Mouse (Mus musculus) macrophage (primary cell): ENCODE data around the gene Krt79. TPM values are rescaled to one million over a fixed set of nuclear protein-coding genes. Genes with fewer than 3 reads are reported as not detected.

Source experiments
- H3K27ac ChIP-seq: fragments of 350-480 bp; formaldehyde crosslinking; 2 replicates; pipeline ENCODE4 v1.9.0; 2021
- H3K36me3 ChIP-seq: fragments of 350-480 bp; formaldehyde crosslinking; 2 replicates; pipeline ENCODE4 v1.9.0; 2021; ENCODE audit errors: inconsistent target
- H3K4me3 ChIP-seq: fragments of 350-480 bp; formaldehyde crosslinking; 2 replicates; pipeline ENCODE4 v1.9.0; 2021; ENCODE audit errors: inconsistent target
- H3K79me2 ChIP-seq: fragments of 350-480 bp; formaldehyde crosslinking; 2 replicates; pipeline ENCODE4 v1.9.0; 2021; ENCODE audit errors: inconsistent target
- WGBS: methylation state at CpG from one replicate; pipeline ENCODE4 v1.1.7; 2026; ENCODE audit warnings: inconsistent platforms; ENCODE audit not compliant: missing documents; 5-methylcytosine and 5-hydroxymethylcytosine counted together
- polyA plus RNA-seq: library from polyadenylated mRNA; stranded (reverse); fragments of 250-400 nt; gene quantifications from 3 replicates; pipeline ENCODE4 v1.2.4, GENCODE M21; 2018; ENCODE audit warnings: inconsistent platforms
- total RNA-seq, 78 experiments: library from RNA; depleted of rRNA; stranded (reverse); fragments of 250-400 nt; gene quantifications; 1 replicate in 9 of 78; 2 replicates in 24 of 78; 3 replicates in 43 of 78; 4 replicates in 2 of 78; pipeline ENCODE4 v1.2.4; 2018; ENCODE audit warnings: inconsistent platforms in 56 of 78

Krt79 gene
- total RNA-seq (2018; cell fraction: chromatin; rRNA removed) = not detected
- not detected for total RNA-seq (2018; cell fraction: cytosol; rRNA removed)
- not detected for total RNA-seq (2018; cell fraction: nucleus; rRNA removed)
- polyA plus RNA-seq = not detected in 3 replicates

DNA sequence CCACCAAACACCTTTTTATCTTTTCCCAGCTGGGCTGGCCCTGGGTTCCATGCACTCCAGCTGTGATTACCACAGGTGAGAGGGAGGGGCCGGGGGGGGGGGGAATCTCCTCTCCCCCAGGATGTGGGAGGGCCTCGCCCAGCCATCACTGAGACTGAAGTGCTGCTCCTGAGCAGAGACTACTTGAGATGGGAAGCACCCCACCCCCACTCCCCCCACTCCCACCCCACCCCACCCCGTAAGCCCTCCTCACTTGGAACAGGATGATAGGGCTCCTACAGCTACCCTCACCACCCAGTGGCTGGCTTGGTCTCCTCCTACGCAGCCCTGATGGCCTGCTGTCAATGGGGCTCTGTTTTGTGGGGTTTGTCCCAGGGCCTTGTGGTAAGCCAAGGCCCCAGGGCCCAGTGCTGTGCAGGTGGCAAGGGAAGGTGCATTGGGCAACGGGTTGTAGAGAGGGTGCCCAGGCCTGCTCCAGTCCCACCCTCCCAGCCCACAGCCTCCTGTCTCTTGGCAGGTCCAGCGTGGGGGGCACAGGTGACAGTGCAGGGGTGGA is at the start of gene Krt79:
TSS of gene Krt79 (minus strand) at position 51 of the 556 bp plus-strand sequence.
- H3K27ac ChIP-seq = no peak within 1 kb of the TSS
- H3K4me3 ChIP-seq = no peak within 1 kb of the TSS
- no peaks in the 10 kb centered on the region for H3K36me3 ChIP-seq
- no peaks in the 10 kb centered on the region for H3K79me2 ChIP-seq
- WGBS = 80% methylated on average over 6 of the region's 6 CpGs

DNA sequence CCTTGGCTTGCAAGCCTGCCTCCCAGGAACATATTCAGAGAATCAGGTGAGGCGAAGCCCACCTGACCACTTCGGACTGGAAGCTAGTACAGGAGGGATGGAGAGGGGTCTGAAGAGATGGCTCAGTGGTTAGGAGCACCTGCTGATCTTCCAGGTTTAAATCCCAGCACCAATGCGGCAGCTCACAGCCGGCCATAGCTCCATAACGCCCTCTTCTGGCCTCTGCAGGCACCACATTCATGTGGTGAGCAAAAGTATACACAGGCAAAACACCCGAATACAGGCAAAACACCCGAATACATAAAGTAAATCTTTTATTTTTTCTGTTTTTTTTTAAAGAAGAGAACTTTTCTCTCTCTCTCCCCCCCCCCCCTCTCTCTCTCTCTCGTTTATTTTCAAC is 48.6 kb upstream of the Krt79 start:
- Histone ChIP-seq H3K36me3 (no peaks in the 10 kb centered on the region), H3K79me2 (no peaks in the 10 kb centered on the region), H3K4me3 (no peak overlapping the region), H3K27ac (no peak overlapping the region)
- 76% methylated on average over 8 of the region's 8 CpGs for WGBS

DNA sequence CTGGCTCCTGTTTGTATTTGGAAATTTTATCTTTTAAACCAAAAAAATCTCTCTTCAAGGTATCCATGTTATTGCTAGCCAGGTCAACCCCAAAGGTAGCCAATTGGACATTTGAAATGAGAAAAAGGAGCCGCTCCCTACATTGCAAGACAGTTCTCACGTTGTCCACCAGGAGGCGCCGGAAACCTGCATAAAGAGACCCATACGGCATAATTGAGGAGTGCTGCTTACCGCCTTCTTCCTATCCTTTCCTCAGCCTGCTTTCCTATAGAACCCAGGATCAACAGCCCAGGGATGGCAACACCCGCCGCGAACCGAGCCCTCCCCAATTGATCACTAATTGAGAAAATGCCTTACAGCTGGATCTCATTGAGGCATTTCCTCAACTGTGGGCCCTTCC is 48.0 kb upstream of the Krt79 start:
- H3K4me3 ChIP-seq = no peak overlapping the region
- no peaks in the 10 kb centered on the region for H3K79me2 ChIP-seq
- no peak overlapping the region for H3K27ac ChIP-seq
- WGBS = 2% methylated on average over 10 of the region's 10 CpGs
- no peaks in the 10 kb centered on the region for H3K36me3 ChIP-seq

DNA sequence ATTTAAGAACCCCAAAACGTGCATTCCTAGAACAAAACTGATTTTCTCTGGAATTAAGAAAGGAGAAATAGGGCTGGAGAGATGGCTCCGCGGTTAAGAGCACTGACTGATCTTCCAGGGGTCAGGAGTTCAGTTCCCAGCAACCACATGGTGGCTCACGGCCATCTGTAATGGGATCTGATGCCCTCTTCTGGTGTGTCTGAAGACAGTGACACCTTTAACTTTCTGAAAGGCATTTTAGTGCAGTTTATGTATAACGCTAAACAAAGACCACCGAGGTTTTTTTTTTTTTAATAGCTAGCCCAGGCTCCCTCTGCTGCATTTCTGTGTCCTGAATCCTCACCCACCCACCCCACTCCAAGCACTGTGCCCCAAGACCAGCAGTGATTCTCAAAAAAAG is 44.6 kb upstream of the Krt79 start:
- Histone ChIP-seq H3K36me3 (no peaks in the 10 kb centered on the region), H3K79me2 (no peaks in the 10 kb centered on the region), H3K27ac (no peak overlapping the region), H3K4me3 (no peak overlapping the region)
- WGBS = 6% methylated on average over 6 of the region's 6 CpGs

DNA sequence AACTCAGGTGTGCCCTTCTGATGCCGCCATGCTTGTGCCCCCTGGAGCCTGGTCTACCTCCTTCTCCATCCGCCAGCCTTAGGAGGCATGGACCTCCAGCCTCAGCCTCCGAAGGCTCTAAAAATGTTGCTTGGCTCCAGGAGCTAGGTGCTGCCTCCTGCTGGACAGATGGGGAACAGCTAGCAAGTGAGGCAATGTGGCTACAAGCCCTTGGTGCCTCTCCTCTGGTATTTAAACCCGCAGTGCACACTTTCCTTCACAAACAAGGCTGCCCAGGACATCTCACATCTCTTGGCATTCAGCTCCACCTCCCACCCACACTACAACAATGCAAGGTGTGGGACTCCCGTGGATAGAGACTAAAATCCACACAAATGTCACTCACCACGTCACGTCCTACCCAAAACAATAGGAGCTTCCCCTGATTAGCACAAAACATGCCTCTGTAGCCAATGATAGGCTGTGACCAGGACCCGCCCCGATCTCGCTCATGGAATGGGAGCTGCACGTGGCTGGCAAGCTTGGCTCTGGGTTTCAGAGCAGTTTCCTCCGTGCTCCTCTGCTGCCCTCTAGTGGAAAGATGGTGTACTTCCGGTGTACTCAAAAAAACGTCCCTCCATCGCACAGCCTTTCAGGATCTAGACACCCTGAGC is 44.0 kb upstream of the Krt79 start:
- WGBS = 4% methylated on average over 15 of the region's 15 CpGs
- Histone ChIP-seq H3K79me2 (no peaks in the 10 kb centered on the region), H3K27ac (peak overlapping the region; percentile 21), H3K4me3 (no peak overlapping the region; the same call in 1 of the 2 replicates), H3K36me3 (no peaks in the 10 kb centered on the region)

DNA sequence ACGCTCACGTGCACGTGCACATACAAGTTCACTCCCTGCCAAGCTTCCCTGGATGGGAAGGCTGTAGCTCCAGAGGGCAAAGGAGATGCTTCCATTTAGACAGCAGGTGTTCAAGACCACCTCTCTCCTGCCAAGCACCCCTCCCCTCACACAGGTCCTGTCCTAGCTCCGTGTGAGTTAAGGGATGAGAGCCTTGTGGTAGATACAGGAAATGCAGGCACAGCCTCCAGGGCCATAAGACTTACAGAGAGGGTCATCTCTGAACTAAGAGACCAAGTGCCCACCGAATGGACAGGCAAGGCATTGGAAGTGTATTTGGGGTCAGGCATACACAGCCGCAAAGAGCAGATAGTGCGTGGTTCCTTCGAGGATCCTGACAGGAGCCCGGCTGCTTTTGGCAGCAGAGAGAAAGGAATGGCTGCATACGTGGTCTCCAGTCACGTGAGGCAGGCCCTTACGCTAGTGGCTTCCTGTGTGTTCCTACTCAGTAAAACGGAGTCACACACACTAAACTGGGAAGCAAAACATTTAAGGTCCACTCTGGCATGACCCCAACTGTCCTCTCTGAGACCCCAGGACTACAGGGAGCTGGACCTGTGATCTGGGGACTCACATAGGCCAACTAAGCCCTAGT is 43.3 kb upstream of the Krt79 start:
- WGBS = 69% methylated on average over 13 of the region's 13 CpGs
- H3K4me3 ChIP-seq = no peak overlapping the region; the same call in 1 of the 2 replicates

DNA sequence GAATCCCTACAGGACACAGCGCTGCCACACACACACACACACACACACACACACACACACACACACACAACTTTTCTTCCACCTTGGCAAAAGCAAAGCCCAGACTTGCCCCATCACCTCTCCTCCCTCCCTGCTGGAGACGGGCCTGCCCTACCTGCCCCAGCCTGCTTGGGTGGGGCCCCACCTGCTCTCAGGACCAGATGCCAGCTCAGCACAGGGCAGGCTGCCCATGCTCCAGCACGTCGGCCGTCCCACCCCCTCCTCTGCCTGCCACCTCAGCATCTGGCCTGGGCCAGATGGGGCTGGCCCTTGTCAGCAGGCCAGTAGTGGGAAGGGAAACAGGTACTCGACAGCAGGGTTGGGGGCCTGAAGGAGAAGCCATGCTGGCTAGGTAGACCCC is 40.7 kb upstream of the Krt79 start:
- Histone ChIP-seq H3K27ac (peak overlapping the region; percentile 38), H3K79me2 (no peaks in the 10 kb centered on the region), H3K4me3 (no peak overlapping the region), H3K36me3 (no peaks in the 10 kb centered on the region)
- 59% methylated on average over 4 of the region's 6 CpGs for WGBS

More for the DNA sequence above, 43.3 kb upstream of the Krt79 start:
- no peaks in the 10 kb centered on the region for H3K36me3 ChIP-seq
- H3K79me2 ChIP-seq = no peaks in the 10 kb centered on the region
- peak overlapping the region; percentile 21 for H3K27ac ChIP-seq

DNA sequence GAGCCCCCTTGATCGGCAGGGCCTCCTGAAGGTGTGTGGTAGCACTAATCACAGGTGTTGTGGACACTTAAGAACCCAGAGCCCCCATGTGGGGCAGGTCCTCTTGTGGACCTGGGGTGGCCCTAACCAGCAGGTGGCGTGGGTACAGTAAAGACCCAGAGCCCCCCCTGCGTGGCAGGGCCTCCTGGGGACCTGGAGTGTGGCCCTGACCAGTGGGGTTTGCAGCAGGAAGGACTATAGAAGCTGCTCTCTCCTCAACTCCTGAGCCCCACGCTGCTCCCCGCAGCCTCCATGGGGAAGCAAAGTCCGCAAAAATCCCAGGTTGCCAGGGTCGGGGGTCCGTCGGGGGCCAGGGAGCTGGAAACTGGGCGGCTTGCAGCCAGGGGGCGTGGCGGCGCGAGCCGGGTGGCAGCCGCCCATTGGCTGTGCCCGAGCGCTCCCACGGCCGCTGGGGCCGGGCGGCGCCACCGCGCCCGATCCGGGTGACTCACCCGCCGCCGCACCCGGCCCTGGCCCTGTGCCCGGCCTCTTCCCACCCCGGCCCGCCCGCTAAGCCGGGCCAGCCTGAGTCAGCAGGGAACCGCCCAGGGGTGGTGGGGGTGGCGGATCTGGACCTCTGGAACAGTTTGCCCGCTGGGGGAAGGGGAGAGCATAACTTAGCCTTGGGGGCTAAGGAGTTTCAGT is 37.1 kb upstream of the Krt79 start:
- no peaks in the 10 kb centered on the region for H3K79me2 ChIP-seq
- 3% methylated on average over 36 of the region's 39 CpGs for WGBS
- H3K27ac ChIP-seq = peak overlapping the region; percentile 89
- no peaks in the 10 kb centered on the region for H3K36me3 ChIP-seq
- H3K4me3 ChIP-seq = no peak overlapping the region; the same call in 1 of the 2 replicates

DNA sequence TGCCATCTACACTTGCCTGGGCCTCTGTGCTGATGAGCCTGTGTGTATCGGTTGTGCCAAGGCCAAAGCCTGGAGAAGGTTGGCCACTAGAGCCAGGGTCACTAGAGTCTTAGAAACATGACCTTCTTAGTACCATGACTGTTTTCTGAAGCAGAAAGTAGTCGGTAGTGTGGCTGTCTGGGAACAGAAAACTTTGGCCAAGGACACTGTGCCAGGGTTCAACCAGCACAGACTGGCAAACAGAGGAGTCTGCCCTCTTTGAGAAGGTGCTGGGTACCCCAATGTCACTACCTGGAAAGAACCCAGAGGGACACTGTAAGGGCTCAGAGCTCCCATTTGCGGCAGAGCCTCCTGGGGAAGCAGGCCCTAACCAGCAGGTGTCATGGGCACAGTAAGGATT is 36.5 kb upstream of the Krt79 start:
- H3K79me2 ChIP-seq = no peaks in the 10 kb centered on the region
- no peaks in the 10 kb centered on the region for H3K36me3 ChIP-seq
- WGBS = 71% methylated on average over 3 of the region's 3 CpGs
- H3K4me3 ChIP-seq = no peak overlapping the region
- peak overlapping the region; percentile 89 for H3K27ac ChIP-seq

DNA sequence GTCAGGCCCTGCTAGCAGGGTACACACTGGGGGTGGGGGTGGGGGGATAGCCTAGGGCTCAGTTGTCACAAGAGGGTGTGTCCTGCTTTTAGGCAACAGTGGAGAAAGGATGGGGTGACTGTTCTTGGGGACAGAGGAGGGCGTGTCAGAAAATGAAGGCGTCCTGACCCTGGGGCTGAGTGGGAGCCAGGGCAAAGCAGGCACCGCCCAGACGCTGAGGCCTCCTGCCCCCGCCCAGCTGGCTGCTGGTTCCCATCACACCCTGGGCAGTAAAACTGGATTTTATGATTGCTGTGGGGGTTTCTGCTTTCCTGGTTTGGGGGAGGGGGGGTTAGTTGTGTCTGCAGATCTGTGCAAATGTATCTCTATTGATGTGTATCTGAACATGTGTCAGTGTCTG is 35.9 kb upstream of the Krt79 start:
- H3K27ac ChIP-seq = peak overlapping the region; percentile 89; the same call in 1 of the 2 replicates
- no peak overlapping the region for H3K4me3 ChIP-seq
- no peaks in the 10 kb centered on the region for H3K79me2 ChIP-seq
- no peaks in the 10 kb centered on the region for H3K36me3 ChIP-seq
- 72% methylated on average over 5 of the region's 5 CpGs for WGBS

DNA sequence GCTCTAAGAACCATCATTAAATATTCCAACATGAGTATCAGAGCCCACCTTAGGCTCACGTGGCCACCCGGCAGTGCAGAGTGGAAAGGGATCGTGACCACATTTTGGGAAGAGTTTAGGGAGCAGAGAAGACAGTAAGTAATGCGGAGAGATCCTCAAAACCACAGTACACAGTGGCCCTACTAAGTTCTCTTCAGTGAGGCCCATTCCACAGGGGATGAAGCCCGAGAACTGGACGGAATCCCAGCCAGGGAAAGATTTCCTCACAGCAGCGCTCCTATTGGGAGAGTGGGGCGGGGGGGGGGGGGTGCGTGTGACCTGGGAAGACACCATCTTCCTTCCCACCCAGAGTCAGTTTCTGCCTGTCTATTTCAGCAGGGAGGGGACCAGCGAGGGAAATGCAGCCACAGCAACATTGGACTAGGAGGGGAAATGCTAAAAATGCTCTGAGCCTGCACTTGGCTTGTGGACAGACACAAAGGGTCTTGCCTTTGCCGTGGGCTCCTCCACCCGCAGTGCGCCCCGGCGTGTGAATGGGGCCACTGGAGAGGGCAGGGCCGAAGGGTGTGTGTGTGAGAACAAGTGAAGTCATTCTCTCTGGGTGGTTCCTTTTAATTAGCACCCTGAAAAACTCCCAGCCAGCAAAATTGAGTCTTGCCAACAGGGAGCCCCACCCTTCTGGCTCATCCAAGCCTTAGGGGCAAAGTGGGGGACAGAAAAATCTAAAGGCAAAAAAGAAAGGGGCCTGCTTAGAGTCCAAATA is 34.1 kb upstream of the Krt79 start:
- no peaks in the 10 kb centered on the region for H3K79me2 ChIP-seq
- H3K27ac ChIP-seq = peak overlapping the region; percentile 12
- H3K4me3 ChIP-seq = no peak overlapping the region
- H3K36me3 ChIP-seq = no peaks in the 10 kb centered on the region
- 67% methylated on average over 15 of the region's 16 CpGs for WGBS

DNA sequence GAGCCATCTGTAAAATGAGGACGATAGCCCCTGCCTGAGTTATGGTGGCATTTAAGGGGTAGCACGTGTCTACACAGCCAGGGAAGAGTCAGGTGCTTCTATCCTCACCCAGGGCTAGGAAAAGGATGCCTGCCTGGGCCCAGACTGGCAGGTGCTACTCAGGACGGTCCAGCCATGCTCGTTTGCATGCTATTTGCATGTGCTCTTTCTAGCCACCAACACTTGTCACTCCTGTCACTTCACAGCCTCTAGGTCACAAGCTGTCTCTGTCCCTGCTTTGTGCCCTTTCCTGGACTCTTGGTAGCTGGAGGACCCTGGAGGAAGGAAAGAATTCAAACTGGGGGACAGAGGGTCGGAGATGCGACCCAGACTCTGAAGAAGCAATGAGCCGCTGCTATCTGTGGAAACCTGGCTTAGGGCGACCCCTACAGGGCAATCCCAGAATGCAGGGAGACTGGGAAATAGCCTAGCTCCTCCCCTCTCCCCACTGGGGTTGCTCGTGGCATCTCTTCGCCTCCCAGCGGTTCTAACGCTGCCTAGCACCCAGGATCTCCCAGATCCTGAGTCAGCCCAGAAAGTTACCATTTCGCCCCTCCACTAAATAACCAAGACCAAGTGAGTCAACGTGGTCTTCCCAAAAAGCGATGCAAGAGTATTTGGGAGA is 33.4 kb upstream of the Krt79 start:
- Histone ChIP-seq H3K79me2 (no peaks in the 10 kb centered on the region), H3K27ac (peak overlapping the region; percentile 12; the same call in 1 of the 2 replicates), H3K4me3 (no peak overlapping the region), H3K36me3 (no peaks in the 10 kb centered on the region)
- 16% methylated on average over 15 of the region's 15 CpGs for WGBS

DNA sequence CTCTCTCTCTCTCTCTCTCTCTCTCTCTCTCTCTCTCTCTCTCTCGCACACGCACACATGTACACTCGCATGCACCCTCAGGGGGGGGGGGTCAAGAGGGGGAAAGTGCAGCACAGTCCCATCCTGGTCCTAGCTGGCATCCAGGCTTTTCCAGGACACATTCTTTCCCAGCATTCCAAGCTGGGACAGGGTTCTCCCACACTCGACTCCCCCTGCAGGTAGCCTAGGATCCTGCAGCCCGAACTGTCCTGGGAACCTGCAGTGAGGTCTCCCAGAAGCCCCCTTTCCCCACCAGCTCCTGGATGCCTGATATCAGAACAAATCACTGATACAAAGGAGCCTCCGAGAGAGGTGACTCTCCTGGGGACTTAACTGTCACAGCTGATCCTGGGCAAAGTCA is 30.4 kb upstream of the Krt79 start:
- no peak overlapping the region for H3K27ac ChIP-seq
- H3K4me3 ChIP-seq = no peak overlapping the region
- no peaks in the 10 kb centered on the region for H3K79me2 ChIP-seq
- H3K36me3 ChIP-seq = no peaks in the 10 kb centered on the region
- WGBS = 43% methylated on average over 3 of the region's 6 CpGs

DNA sequence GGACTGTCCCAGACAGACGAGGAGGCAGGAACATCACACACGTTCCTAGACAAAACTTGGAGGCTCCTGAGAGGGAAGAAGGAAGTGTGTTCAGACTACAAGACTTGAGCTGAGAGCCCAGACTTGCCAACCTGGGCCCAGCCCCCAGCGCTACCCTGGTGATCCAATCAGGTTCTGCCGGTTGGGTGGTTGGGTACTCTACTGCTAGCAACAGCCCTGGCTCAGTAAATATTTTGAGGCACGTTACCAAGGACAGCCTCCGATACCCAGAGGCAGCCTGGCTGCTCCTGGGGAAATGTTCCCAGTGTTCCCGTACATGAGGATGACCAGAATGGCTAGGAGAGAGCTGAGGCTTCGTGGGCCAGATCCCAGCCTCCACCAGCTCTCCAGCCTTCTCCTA is 26.7 kb upstream of the Krt79 start:
- Histone ChIP-seq H3K36me3 (no peaks in the 10 kb centered on the region), H3K27ac (no peak overlapping the region)
- WGBS = 86% methylated on average over 8 of the region's 8 CpGs

More for the DNA sequence above, 26.7 kb upstream of the Krt79 start:
- H3K4me3 ChIP-seq = no peak overlapping the region
- no peaks in the 10 kb centered on the region for H3K79me2 ChIP-seq
